Mouse (Mus musculus) erythroblast, embryonic 14.5 days (primary cell): ENCODE results near the gene Ddx43.

Experiments
- GATA1 ChIP-seq: IDR thresholded peaks from 2 replicates; pipeline ENCODE4 v1.6.1; 2012; ENCODE audit warnings: low read length, inconsistent platforms, mixed read lengths
- TAL1 ChIP-seq: IDR thresholded peaks from 3 replicates; pipeline ENCODE4 v1.6.1; 2012; ENCODE audit warnings: low read length, inconsistent platforms, mixed read lengths

GRCm38 (mm10) chr9:78442579-78443392 is 47.2 kb downstream of the Ddx43 start, which contains the start of gene Cgas:
- TF ChIP-seq GATA1 (no peak), TAL1 (no peak)
